Mouse (Mus musculus) common myeloid progenitor, adult 5-6 weeks (primary cell): Measurements from ENCODE around the gene Spdye4b. TPM values are rescaled to one million over a fixed set of nuclear protein-coding genes. Genes with fewer than 3 reads are reported as not detected.

Experiments
- ATAC-seq: replicated peaks from 2 replicates; pipeline ENCODE4 v1.8.0; 2016; ENCODE audit warnings: low read depth, mild to moderate bottlenecking, moderate TSS enrichment, inconsistent platforms; ENCODE audit not compliant: poor library complexity, severe bottlenecking
- total RNA-seq: library from RNA; stranded (forward); fragments of 200-1000, 187-1606 nt; gene quantifications from 2 replicates; pipeline ENCODE4 v1.2.3, GENCODE M21; 2017

Spdye4b gene
- total RNA-seq, 1 experiment from 2014 or later, result not detected

GRCm38 (mm10) chr5:143196506-143196905 is 15.7 kb downstream of the Spdye4b start:
- no peak for ATAC-seq

- ATAC-seq, result no peak
These were observed 24.2 kb downstream of the Spdye4b start for GRCm38 (mm10) chr5:143205015-143205414.

GRCm38 (mm10) chr5:143213832-143214231 is 33.0 kb downstream of the Spdye4b start:
- ATAC-seq, result no peak

- no peak for ATAC-seq
These were observed 40.2 kb downstream of the Spdye4b start for GRCm38 (mm10) chr5:143220996-143221395.

GRCm38 (mm10) chr5:143222287-143222686 is 41.5 kb downstream of the Spdye4b start:
- no peak for ATAC-seq

GRCm38 (mm10) chr5:143226790-143227189 is 46.0 kb downstream of the Spdye4b start, which contains the start of gene Spdye4a:
Gene Spdye4a (minus strand): TSS chr5:143226890.
- no peak for ATAC-seq

- ATAC-seq, result peak; percentile 92
These were observed 54.3 kb downstream of the Spdye4b start, which contains the start of gene Zfp12 for GRCm38 (mm10) chr5:143235028-143235693. Gene Zfp12 (plus strand): TSS chr5:143235163.

GRCm38 (mm10) chr5:143236036-143236435 is 55.2 kb downstream of the Spdye4b start:
- ATAC-seq, result no peak

- ATAC-seq, result no peak
These were observed 64.1 kb downstream of the Spdye4b start for GRCm38 (mm10) chr5:143244926-143245325.

GRCm38 (mm10) chr5:143252039-143252438 is 71.2 kb downstream of the Spdye4b start:
- no peak for ATAC-seq

GRCm38 (mm10) chr5:143252791-143253185 is 72.0 kb downstream of the Spdye4b start:
- ATAC-seq, result no peak

- no peak for ATAC-seq
These were observed 72.5 kb downstream of the Spdye4b start for GRCm38 (mm10) chr5:143253186-143253880.

- ATAC-seq, result 0 out of 2 replicates have a peak, but pooled peaks have one; percentile 27
These were observed 73.2 kb downstream of the Spdye4b start for GRCm38 (mm10) chr5:143253881-143254486.

Other genes starting within 250 kb of the Spdye4b start
- gene Fscn1, start 220.7 kb upstream of the Spdye4b start, total RNA-seq, result 0.64 TPM in 1 of 2 replicates, not detected in the other
- gene Rnf216, start 68.0 kb upstream of the Spdye4b start, total RNA-seq, result 46.8 and 76.1 TPM in 2 replicates
- gene Olfr718-ps1, start 33.4 kb upstream of the Spdye4b start, total RNA-seq, result 0.09 TPM in 1 of 2 replicates, not detected in the other
- 4.8 and 8.4 TPM in 2 replicates for gene Rbak, start 242 bp upstream of the Spdye4b start, total RNA-seq
- not detected in 2 replicates for gene Spdye4a, start 45.9 kb downstream of the Spdye4b start, total RNA-seq
- 17.9 and 24.4 TPM in 2 replicates for gene Zfp12, start 54.1 kb downstream of the Spdye4b start, total RNA-seq
- gene Zfp316, start 89.0 kb downstream of the Spdye4b start, total RNA-seq, result 3.9 and 4.2 TPM in 2 replicates
- gene Zfp853, start 112.6 kb downstream of the Spdye4b start, total RNA-seq, result not detected in 2 replicates
- gene E130309D02Rik, start 134.3 kb downstream of the Spdye4b start, total RNA-seq, result 13.7 and 22.0 TPM in 2 replicates
- 35.8 and 36.3 TPM in 2 replicates for gene Zdhhc4, start 148.2 kb downstream of the Spdye4b start, total RNA-seq
- not detected in 2 replicates for gene Grid2ip, start 176.3 kb downstream of the Spdye4b start, total RNA-seq
- gene Kdelr2, start 222.8 kb downstream of the Spdye4b start, total RNA-seq, result 75.4 and 96.4 TPM in 2 replicates